Mouse (Mus musculus): ENCODE measurements around the gene Plscr2. TPM values are rescaled to one million over a fixed set of nuclear protein-coding genes. Genes with fewer than 3 reads are reported as not detected.
"Not testable (repeated sequence)": the region's sequence is repeated elsewhere in the genome, so short reads cannot be mapped to it uniquely, and the experiment has no call there.

Plscr2 gene
- polyA plus RNA-seq, 1 experiment: 22.7 TPM

DNA sequence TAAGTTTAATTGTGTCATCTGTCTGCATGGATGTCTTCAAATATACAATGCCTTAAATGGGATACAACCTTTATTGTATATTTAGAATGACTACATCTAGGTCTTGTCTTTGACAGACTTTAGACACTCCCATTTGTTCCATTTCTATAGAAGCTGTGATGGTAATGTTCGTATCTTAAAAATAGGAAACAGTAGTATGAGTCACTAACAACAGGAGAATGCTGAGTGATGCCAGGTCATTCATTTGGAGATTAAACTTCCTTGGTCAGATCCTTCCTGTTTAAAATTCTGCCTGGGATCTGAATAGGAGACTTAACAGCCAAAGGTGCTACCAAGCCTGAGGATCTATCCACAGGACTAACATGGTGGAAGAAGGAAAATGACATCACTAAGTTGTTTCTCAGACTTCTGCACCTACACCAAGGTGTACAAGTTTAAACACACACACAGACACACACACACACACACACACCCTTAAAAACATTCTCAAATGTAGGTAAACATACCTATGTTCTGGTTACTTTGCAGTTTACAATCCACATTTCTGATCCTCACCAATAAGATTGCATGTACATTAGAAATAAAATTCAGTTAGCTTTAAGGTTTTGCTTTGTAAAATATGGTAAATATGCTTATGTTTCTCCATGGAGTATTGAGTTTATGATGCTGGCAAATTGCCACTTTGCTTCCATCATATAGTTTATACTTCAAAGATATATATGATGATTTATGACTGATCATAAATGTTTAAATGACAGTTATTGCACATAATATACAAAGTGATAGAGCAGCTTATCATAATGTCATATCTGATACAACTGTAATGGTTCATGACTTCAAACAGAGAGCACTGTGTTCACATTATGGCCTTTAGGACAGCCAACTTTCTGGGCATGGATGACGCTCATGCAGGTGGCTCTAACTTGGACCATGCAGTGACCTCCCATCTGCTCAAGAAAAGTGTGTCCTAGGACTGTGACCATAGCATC, 18.5 kb downstream of the Plscr2 start:
- WGBS: 67% methylated on average over 2 of the region's 2 CpGs
- TF ChIP-seq POLR2A (IDR thresholded peaks at IDR 0.05; ENCODE audit: borderline replicate concordance, extremely low read depth, low read depth, low read length) (no peak), CTCF (IDR thresholded peaks at IDR 0.05; ENCODE audit: insufficient read depth, low read length) (no peak)
- no peak overlapping the region for H3K4me3 ChIP-seq (replicated peaks; ENCODE audit: extremely low read depth, low read depth, low read length)
- DNase-seq: no peak
- no peaks in the 10 kb centered on the region; the same call in 1 of the 2 replicates for H3K4me1 ChIP-seq (ENCODE audit: control insufficient read depth, insufficient read depth, low read length)

DNA sequence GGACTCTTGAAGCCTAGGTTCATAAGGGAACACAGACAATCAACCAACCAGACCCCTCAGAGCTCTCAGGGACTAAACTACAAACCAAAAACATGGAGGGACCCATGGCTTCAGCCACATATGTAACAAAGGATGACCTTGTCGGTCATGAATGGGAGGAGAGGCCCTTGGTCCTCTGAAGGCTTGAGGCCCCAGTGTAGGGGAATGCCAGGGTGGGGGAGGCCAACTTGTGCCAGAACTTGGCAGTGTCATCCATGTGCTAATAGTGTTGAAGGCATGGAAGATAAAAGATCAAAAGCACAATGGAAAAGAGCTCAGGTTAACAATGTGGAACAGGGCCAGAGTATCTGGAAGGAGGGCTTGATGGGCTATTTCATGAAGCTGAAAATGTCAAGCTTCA, 22.9 kb downstream of the Plscr2 start:
- TF ChIP-seq CTCF (IDR thresholded peaks at IDR 0.05; ENCODE audit: insufficient read depth, low read length) (no peak), POLR2A (IDR thresholded peaks at IDR 0.05; ENCODE audit: borderline replicate concordance, extremely low read depth, low read depth, low read length) (no peak)
- no peak for DNase-seq
- WGBS: 74% methylated on average over 1 of the region's 1 CpGs
- H3K4me3 ChIP-seq (replicated peaks; ENCODE audit: extremely low read depth, low read depth, low read length): no peak overlapping the region
- no peaks in the 10 kb centered on the region for H3K4me1 ChIP-seq (ENCODE audit: control insufficient read depth, insufficient read depth, low read length)

DNA sequence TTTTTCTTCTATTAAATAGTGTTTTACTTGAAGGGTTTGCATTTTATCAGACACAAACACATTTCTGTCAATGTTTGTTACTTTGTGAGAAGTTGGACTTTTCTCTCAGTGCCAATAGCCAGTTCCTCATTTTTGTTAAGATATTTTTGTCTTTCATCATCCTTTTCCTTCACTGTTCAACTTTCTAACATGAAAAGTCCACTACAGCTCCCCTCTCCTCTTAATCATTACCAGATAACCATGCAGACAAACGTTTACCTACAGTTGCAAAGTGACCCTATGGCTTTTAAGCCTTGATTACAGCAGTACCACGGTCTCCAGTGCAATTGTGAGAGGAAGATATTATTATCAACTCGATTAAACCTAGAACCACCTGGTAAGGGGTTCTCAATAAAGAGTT, 25.8 kb downstream of the Plscr2 start:
- TF ChIP-seq POLR2A (IDR thresholded peaks at IDR 0.05; ENCODE audit: borderline replicate concordance, extremely low read depth, low read depth, low read length) (no peak), CTCF (IDR thresholded peaks at IDR 0.05; ENCODE audit: insufficient read depth, low read length) (no peak)
- Histone ChIP-seq H3K4me1 (ENCODE audit: control insufficient read depth, insufficient read depth, low read length) (no peaks in the 10 kb centered on the region; the same call in 1 of the 2 replicates), H3K4me3 (replicated peaks; ENCODE audit: extremely low read depth, low read depth, low read length) (no peak overlapping the region)
- DNase-seq: no peak
- 53% methylated on average over 3 of the region's 3 CpGs for WGBS

DNA sequence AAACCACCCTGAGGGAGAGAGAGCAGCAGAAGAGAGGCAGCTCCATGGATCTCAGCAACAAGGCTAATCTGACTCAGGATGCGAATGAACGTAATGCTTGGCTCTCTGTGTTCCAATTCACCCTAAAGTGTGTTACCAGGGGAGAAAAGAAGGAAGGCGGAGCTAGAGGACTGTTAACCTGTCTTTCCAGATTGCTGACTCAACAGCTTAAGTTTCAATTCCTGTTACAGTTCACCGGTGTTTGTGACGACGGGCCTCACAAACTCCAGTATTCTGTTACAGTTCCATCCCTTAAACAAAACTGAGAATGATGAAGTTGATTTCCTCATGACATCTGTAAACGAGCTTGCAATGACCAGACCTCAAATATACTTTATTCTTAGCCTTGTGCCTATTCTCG, 29.7 kb downstream of the Plscr2 start:
- WGBS: 79% methylated on average over 8 of the region's 8 CpGs
- no peaks in the 10 kb centered on the region; the same call in 1 of the 2 replicates for H3K4me1 ChIP-seq (ENCODE audit: control insufficient read depth, insufficient read depth, low read length)
- H3K4me3 ChIP-seq (replicated peaks; ENCODE audit: extremely low read depth, low read depth, low read length): no peak overlapping the region
- TF ChIP-seq CTCF (IDR thresholded peaks at IDR 0.05; ENCODE audit: insufficient read depth, low read length) (no peak), POLR2A (IDR thresholded peaks at IDR 0.05; ENCODE audit: borderline replicate concordance, extremely low read depth, low read depth, low read length) (no peak)
- no peak for DNase-seq

DNA sequence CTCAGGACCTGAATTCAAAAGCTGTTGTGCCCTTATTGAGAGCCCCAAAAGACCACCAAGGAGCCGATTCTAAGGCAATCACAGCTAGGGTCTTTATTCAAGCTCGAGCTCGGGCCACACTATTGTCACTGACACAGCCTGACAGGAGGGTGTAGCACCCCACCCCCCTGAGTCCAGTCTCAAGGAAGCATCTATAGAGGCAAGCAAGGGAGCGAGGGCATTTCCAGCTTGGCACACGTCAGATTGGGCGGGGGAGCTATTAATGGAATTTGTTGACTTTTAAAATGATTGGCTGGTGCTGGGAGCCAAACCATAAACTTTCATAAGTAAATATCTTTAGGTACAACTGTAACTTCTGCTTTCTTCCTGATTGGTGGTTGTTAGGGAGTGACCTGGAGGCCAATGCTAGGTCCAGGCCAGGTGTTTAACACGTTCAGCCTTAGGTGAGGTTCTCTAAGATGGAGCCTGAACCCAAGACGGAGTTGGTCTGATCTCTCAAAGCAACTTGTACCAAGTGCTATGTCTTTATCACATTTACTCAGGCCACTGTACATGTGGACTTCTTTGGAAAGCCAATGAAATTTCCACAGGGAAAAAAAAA, 30.3 kb downstream of the Plscr2 start:
- WGBS: 76% methylated on average over 8 of the region's 8 CpGs

DNA sequence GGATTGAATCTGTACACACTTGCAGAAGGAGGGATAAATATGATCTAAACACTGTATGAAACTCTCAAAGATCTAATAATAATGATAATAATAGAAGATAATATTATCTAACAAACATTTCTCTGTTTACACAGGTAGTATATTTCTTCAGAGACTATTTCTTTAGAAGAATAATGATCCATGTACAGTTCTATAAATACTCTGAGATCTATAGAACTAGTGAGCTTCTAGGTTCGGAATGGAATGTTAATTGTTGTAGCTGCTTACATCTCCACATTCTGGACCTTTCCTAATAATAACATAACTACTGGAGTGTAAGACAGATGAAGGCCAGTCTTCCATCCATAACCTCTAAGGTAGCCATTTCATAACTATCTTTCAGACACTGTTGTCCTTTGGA, 33.7 kb downstream of the Plscr2 start, which contains the start of gene 1700057G04Rik:
1700057G04Rik (plus strand) TSS at position 301 of the 400 bp plus-strand sequence.
- no peak for DNase-seq
- TF ChIP-seq CTCF (IDR thresholded peaks at IDR 0.05; ENCODE audit: insufficient read depth, low read length): no peak
- TF ChIP-seq POLR2A (IDR thresholded peaks at IDR 0.05; ENCODE audit: borderline replicate concordance, extremely low read depth, low read depth, low read length): no peak
- Histone ChIP-seq H3K4me1 (ENCODE audit: control insufficient read depth, insufficient read depth, low read length) (no peaks in the 10 kb centered on the region; the same call in 1 of the 2 replicates), H3K4me3 (replicated peaks; ENCODE audit: extremely low read depth, low read depth, low read length) (no peak within 1 kb of the TSS)
- WGBS: 86% methylated on average over 1 of the region's 1 CpGs

More for the DNA sequence above, 30.3 kb downstream of the Plscr2 start:
- H3K4me3 ChIP-seq (replicated peaks; ENCODE audit: extremely low read depth, low read depth, low read length): no peak overlapping the region
- DNase-seq: no peak
- H3K4me1 ChIP-seq (ENCODE audit: control insufficient read depth, insufficient read depth, low read length): no peaks in the 10 kb centered on the region; the same call in 1 of the 2 replicates
- TF ChIP-seq POLR2A (IDR thresholded peaks at IDR 0.05; ENCODE audit: borderline replicate concordance, extremely low read depth, low read depth, low read length): no peak
- TF ChIP-seq CTCF (IDR thresholded peaks at IDR 0.05; ENCODE audit: insufficient read depth, low read length): no peak

DNA sequence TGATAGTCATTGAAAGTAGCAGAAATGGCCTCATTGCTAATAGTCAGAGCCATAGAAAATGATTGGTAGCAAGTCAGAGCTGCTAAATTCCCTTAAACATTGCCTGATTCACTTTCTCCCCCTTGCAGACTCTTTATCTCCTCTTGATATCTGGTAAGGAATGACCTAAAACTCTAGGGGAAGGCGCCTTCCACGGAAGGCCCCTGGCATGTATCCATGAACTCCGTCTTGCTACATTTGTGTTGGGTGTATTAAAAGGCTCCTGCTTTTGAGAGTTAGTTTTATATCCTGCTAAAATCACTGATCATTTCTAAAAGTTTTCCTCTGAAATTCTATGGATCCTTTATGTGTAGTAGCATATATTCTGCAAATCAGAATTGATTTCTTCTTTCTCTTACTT, 41.4 kb downstream of the Plscr2 start:
- H3K4me1 ChIP-seq (ENCODE audit: control insufficient read depth, insufficient read depth, low read length): peaks cover 3% of the 10 kb centered on the region; the same call in 1 of the 2 replicates
- no peak for DNase-seq
- TF ChIP-seq CTCF (IDR thresholded peaks at IDR 0.05; ENCODE audit: insufficient read depth, low read length) (no peak), POLR2A (IDR thresholded peaks at IDR 0.05; ENCODE audit: borderline replicate concordance, extremely low read depth, low read depth, low read length) (no peak)
- WGBS: 37% methylated on average over 3 of the region's 3 CpGs
- no peak overlapping the region for H3K4me3 ChIP-seq (replicated peaks; ENCODE audit: extremely low read depth, low read depth, low read length)

DNA sequence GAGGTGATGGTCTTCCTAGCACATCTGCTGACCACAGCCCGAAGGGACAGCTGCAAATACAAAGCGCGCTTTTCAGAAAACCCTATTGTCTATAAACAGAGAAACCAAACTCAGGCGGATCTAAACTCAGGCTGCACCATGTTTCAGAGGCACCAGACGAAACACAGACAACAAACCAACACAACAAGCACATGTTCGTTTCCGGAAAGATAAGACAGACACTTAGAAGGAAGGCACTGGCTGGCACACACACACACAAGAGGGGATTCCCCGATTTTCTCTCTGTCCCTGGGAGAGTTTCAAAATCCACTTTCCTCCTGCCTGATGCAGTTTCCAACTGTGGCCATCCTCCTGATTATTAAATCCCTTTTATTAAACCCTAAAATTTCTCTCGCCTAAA, 50.5 kb downstream of the Plscr2 start:
- DNase-seq; H3K4me1 ChIP-seq (ENCODE audit: control insufficient read depth, insufficient read depth, low read length); H3K4me3 ChIP-seq (replicated peaks; ENCODE audit: extremely low read depth, low read depth, low read length): not testable (repeated sequence)
- WGBS: 75% methylated on average over 9 of the region's 9 CpGs

DNA sequence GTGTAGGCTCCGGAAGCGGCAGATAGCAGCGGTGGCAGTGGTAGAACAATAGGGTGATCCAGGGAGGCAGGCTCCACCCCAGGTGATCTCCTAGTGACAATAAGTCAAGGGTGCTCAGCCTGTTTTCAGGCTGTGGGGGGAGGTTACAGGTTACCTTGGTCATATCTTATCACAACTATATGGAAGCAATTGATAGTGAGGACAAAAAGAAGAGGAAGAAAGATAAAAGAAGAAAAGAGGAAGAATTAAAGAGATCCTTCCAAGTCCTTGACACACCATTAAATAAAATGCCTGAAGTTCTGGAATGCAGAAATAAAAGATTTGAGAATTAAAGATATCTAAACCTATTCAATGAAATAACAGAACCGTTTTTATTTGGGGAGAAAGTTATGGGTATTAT, 51.4 kb downstream of the Plscr2 start:
- no peak for DNase-seq
- Histone ChIP-seq H3K4me1 (ENCODE audit: control insufficient read depth, insufficient read depth, low read length) (no peaks in the 10 kb centered on the region), H3K4me3 (replicated peaks; ENCODE audit: extremely low read depth, low read depth, low read length) (no peak overlapping the region)
- no peak for TF ChIP-seq CTCF (IDR thresholded peaks at IDR 0.05; ENCODE audit: insufficient read depth, low read length)
- TF ChIP-seq POLR2A (IDR thresholded peaks at IDR 0.05; ENCODE audit: borderline replicate concordance, extremely low read depth, low read depth, low read length): no peak
- 84% methylated on average over 4 of the region's 4 CpGs for WGBS

Data from lung, adult 2 months (tissue).